Mouse (Mus musculus) layer of hippocampus, adult 8-10 months (tissue): ENCODE results near the gene Abhd12b. TPM values are rescaled to one million over a fixed set of nuclear protein-coding genes. Genes with fewer than 3 reads are reported as not detected.
"Not testable (repeated sequence)": the region's sequence is repeated elsewhere in the genome, so short reads cannot be mapped to it uniquely, and the experiment has no call there.

ENCODE experiments used
- DNase-seq, 2 experiments: peaks; one replicate each; pipeline ENCODE4 v3.0.0; 2022; ENCODE audit warnings: low spot score in 2 of 2
- total RNA-seq, 4 experiments: library from RNA; stranded (reverse); gene quantifications; 2 replicates each; pipeline ENCODE4 v1.2.4; 2022

The Abhd12b gene
- total RNA-seq, 4 experiments from 2014 or later, result not detected

DNA sequence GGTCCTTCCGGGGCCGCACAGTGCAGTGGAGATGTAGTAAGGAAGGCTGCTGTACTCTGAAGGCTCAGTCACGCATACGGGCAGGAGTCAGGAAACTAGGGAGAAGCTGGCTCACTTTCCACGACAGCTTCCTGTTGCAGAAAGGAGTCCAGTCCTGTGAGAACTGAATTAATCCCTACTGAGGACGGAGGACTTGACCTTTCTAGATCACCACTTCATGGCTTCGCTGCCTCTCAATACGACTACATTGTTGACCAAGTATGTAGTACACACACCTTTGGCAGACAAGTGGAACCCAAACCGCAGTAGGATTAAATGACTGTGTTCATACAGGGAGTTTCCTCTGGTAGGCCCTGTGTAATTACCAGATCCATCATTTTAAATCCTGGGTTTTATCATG, 16.3 kb upstream of the Abhd12b start:
- no peak for DNase-seq

DNA sequence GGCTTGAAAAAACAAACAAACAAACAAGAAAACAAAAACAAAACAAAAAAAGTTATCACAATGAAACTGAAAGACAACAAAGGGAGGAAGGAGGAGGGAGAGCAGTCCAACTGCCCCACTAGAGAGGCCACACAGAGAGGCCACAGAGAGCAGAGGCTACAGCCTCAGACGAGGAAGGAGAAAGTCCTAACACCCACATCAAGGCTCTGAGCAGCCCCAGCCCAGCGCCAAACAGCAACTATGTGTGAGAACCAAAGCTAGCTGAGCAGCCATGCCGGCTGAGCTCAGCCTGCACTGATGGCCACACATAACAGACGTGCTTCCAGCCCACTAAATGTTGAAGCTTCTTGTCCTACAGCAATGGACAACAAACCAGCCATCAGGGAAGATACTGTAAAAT, 14.1 kb upstream of the Abhd12b start:
- DNase-seq, result no peak

DNA sequence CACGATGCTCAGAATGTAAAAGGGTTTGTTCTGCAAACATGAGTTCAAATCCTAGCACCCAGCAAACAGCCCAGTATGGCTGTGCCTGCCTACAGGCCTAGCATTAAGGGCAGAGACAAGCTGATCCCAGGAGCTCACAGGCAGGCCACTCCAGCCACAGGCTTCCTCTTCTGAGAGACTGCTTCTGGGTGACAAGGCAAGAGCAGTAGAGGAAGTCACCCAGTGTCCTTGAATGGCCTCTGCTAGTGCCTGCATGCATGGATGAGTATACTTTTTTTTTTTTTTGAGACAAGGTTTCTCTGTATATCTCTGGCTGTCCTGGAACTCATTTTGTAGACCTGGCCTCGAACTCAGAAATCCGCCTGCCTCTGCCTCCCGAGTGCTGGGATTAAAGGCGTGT, 13.4 kb upstream of the Abhd12b start:
- no peak for DNase-seq

DNA sequence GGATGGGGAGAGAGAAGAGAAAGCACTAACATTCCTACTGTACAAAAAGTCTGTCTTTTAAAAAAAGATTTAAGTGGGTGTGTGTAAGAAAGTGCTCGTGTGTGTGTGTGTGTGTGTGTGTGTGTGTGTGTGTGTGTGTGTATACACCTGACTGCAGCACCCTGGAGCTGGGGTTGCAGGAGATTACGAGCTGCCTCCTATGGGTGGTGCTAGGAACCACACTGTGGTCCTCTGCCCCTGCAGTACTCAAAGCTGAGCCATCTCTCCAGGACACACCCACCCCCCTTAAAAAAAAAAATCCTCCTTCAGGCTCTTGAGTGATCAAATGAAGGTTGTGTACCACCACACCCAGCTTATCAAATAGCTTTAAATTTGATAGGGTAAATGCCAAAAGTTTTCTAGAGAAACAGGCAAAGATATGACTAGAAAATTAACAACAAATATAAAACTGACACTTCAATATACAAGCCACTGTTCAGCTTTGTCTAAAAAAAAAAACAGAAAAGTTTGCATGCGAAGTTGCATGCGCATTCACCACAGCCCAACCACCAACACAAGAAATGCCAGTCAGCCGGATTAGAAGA, 12.9 kb upstream of the Abhd12b start:
- no peak for DNase-seq

DNA sequence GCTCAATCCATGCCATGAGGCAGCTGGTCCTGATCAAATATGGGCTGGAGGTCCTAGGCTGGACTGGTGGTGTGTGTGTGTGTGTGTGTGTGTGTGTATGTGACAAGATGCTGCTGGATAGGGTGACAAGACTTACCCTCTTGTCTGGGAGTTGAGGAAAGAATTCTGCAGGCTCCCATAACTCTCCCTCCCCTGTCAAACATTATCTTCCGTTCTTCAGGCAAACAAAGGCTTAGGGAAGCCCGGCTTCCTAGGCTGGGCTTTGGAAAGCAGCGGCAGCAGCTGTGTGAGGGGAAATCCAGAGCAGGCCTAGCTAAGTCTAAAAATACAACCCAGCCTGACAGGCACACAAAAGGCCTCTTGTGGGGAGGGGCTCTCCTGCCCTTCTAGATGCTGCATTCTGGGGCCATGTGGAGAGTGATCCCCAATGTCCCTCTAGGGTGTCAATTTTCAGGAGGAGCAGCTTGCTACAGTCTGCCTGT, 9.8 kb upstream of the Abhd12b start:
- DNase-seq, result not testable (repeated sequence)

DNA sequence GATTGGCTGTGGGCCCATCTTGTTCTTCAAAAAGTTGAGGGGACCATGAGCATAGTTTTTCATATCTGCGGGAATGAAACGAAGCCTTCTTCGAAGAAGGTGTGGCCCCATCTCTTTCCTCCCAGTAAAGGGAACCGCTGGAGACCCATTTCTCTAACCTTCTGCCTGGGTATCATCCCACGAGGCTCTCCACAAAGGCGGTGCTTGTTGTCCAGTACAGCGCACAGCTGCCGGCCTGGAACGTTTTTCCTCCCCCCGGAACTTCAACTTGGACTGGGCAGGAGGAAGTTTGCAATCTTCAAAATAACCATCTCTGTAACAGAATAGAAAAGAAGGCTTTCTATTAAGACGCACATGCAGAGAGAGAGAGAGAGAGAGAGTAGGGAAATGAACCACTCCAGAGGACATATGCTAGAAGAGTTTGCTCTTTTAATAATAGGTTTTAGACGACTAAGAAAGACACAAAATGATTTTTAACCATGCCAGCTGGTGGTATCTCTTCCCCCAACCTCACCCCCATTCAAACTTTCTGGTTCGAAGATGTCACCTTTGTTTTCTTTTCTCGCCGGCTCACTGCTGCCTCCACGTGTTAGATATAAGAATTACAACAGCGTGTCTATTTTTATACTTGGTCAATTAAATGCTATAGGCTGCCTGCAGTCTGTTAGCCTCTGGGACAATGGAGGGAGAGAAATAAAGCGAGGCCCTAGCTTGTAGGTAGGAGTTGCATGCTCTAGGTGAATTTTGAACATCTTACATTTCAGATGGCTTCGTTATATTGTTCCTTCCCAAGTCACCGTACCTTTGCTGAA, 9.1 kb upstream of the Abhd12b start:
- peak in 1 of 2 experiments; percentile 54 for DNase-seq

DNA sequence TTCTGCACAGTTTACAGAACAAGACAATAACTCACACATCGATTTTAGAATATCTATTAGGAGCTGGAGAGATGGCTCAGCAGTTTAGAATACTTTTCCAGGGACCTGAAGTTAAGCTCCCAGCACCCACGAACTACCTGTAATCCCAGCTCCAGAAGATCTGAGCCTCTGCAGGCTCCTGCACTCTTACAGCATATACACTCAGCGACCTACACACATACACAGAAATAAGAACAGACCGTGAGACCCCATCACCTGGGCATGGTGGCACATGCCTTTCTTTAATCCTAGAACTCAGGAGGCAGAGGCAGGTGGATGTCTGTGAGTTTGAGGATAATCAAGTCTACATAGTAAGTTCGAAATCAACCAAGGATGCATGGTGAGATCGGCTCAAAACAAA, 8.4 kb upstream of the Abhd12b start:
- DNase-seq, result no peak

DNA sequence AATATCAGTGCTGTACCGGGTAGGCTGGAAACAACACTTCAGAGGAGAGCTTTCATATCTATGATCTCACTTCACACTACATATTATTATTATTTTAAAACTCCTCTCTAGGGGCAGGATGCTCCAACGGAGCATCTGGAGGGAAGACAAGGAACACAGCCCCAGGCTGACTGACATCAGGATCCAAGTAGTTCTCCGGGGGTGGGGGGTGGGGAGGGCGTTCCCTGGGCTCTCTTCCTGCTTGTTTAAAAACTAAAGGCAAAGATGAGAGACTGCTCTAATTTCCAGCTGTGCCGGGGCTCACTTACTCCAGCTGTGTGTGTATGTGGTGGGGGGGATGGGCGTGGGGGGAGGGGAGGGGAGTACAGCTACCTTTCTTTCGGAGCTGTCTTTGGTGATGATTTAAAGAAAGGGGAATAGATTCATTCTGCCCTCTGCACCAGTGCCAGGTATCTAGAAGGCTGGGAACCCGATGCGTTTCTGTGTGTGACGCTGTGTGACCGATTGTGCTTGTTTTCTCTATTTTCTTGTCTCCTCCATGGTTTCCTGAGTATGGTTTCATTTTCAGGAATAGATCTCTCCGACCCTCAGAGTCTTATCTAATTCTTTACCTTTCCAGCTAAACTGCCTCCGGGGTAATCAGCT, 5.8 kb upstream of the Abhd12b start:
- DNase-seq, result no peak

DNA sequence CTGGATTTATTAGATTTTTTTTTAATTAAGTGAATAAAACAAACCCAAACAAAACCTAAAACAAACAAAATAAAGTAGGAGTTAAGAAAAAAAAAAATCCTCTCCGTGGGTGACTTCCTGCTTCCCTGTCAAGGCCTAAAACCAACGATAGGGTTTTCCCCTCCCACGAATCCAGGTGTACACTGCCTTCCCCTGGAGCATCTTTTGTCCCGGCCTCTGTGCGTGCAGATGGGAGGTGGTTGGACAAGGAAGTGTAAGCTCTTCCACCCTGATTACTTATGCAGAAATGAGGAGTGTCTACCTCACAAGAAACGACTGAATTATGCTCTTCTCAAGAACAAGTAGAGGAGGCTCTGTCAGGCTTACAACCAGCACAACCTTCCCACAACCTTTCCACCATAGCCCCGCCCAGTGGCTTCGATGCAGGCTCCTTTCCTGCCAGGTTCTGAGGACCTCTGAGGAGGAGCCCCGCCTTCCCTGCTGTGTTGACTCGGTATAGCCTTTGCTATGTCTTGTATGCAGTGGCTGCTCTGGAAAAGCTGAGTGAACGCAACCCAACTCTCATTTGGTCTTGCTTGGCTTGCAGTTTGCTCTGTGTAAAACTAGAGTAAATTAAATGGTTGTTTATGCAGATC, 5.2 kb upstream of the Abhd12b start:
- DNase-seq, result no peak

DNA sequence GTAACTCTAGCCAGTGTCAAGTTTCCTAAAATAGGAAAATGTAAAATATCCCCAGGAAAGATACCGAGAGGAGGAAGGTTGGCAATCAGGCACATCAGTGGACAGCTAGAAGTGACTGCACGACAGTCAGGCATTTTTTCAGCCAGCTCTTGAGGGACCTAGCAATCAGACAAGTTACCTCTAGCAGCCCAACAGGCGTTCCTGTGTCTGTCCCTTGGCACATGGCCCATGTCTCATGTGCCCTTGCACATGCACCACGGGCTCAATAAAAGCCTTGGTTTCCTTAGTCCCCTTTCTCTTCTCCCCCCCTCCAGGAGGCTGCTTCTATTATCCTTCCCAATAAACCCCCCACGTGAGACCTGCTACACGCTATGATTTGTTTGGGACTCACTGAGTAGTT, 2.3 kb downstream of the Abhd12b start:
- no peak for DNase-seq

DNA sequence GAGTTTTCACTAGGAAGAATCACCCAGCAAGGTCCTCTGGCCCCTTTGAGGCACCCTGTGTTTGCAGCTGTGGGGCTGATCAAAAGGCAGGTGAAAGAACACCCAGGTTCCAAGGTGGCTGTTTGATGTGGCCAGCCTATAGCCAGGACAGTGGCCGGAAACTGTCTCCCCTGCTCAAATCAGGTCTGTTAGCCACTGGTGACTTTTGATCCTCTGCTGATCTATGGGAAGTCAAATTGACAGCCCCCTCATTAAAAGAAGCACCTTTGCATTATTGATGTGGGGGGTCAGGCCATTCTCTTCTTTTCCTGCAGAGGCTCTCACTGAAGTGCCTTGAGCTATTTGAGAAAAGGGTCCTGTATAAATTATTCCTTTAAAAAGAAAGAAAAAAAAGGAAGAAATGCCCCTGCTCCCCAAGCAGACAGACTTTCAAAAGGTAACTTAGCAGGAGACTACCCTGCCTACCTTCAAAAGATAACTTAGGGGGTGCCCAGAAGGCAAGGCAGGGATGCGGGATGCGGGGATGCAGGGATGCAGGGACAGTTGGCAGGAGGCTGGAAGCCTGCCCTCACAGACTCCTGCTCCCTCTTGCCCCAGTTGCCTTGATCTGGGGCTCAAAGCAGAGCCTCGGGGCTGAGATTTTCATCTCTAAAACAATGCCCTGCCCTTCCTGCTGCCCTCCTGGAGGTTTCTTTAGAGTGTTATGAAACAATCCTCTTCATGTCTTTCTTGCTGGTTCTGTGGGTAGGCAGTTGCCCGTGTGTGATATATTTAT, 3.5 kb downstream of the Abhd12b start:
- no peak for DNase-seq

DNA sequence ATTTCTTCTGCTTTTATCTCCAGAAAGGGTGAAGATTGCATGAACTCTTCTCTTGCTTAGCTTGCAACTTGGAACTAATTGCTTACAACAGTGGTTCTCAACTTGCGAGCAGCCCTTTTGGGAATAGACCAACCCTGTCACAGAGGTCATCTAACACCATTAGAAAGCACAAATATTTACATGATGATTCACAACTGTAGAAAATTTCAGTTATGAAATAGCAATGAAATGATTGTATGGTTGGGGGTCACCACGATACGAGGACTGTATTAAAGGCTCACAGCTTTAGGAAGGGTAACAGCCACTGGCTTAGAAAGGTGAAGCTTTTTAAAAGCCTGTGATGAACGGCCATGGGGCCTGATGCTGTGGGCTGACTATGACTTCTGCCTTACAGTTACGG, 7.1 kb downstream of the Abhd12b start:
- no peak for DNase-seq

DNA sequence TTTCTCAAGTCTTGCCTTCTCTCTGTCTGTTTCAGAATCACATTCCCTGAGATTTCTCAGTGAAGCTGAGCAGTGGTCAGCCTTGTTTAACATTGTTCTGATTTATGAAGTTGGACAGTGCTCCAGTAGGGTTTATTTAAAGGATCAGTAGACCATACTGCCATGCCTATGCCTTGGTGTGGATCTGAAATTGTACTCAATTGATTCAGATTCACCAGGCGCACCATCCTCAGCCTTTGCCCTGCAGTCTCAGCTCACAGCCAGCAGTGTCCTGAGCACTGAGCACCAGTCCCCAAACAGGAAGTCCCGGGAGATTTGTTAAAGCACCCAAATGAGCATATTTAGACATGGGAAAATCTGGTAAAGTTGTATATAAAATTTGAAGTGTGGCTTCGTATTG, 10.8 kb downstream of the Abhd12b start:
- no peak for DNase-seq

DNA sequence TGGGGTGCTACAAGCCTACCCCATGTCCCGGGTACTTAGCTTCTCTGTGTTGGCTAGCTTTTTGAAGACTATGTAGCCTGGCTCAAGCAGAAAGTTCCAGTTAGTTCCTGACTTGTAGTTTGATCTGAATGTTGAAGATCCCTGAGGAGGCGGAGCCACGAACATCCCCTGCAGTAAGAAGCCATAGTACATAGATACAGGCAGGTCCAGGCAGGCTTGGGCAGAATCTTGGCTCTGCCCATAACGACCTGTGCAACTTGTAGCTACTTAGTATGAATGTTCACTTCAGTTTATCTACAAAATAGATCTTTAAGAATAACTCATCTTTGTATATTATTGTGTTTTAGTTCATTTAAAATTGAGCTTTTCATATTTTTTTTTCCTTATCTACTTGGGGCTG, 14.0 kb downstream of the Abhd12b start:
- DNase-seq, result no peak

DNA sequence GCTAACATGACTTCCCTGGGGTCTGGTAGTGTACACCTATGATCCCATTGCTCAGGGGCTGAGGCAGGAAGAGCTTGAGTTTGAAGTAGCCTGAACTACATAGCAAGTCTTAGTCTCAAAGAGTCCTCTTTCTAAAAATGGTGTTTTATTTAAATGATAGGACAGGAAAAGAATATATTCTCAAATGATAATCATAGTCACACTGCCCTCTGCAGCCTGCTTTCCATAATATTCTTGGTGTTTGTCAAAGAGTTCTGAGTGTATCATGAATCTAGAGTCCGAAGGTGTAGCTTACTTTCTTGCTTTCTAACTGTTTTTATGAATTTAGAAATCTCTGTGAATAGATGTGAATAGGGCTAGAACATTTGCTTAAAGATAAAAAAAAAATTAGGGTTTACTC, 16.0 kb downstream of the Abhd12b start:
- no peak for DNase-seq

DNA sequence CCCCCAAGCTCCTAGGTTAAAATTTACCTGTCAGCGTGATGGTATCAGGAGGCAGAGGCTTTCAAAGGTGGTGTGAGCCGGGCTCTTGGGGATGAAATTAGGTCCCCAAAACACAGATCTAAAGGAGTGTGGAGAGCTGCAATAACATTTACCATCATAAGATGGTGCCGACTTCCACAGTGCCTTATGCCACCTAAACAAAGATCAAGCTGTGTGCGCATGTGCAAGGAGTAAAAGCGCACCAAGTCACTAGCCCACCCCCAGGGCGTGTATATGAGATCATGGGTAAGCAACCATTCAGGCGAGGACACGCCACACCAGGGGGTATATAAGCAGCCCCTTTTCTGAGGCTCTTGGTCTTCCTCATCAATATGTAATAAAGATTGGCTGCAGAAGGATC, 29.6 kb downstream of the Abhd12b start:
- DNase-seq, result not testable (repeated sequence)

DNA sequence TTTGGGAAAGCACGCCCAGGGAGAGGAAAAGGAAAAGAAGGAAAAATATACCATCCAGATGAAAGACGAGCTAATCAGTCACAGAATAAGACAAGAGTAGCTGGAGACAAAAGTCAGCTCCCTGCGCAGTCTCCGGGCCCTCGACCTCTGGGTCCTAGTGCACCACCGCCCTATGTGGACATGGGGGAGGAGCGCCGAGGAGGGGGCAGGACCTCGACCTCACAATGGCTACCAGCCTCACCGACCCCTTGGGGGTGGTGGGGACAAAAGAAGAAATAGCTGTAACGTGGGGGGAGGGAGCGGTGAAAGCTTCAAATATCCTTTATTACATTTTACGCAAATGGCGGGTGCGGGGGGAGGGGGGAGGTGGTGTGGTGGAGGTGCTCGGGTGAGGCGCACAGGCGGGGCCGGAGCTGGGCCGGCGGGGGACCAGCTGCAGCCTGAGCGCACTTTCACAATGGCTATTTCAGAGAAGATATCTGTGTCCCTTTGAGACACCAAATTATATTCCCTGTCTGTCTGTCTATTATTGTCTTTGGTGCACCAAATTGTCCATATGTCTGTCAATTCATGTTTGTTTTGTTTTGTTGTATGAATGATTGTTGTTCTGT, 30.3 kb downstream of the Abhd12b start:
- no peak for DNase-seq

DNA sequence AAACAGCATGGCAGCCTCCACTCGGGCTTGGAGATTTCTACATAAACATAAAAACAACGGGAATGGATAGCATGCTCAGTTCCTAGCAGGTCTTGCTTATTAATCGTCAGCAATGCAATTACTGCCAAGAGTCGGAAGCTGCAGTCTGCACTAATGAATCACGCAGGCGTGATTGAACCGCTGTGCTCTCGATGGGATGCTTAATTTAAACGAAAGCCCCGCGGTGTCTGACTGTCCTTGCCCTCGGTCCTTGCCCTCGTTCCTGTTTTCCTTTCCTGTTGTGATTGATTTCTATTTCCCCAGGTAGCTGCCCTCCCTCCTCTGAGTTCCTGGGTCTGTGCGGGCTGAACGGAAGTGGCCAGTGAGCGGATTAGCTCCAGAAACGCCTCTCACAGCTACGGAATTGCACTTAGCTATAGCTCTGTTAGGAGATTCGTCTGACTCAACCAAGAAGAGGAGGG, 38.4 kb downstream of the Abhd12b start:
- peak in 1 of 2 experiments; percentile 33 for DNase-seq

DNA sequence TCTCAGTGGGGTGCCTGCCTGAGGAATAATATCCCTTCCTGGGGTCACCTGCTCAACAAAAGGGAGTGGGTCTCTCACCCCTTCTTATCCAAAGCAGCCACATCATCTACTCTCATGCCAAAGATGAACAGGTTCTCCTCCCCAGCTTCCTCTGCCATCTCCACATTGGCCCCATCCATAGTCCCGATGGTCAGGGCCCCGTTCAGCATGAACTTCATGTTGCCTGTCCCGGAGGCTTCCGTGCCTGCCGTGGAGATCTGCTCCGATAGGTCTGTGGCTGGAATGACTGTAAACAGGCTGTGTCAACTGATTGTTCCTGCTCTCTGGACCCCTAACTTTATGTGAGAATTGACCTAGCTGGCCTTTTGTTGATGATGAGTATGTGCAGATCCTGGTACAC, 41.5 kb downstream of the Abhd12b start:
- DNase-seq, result no peak

DNA sequence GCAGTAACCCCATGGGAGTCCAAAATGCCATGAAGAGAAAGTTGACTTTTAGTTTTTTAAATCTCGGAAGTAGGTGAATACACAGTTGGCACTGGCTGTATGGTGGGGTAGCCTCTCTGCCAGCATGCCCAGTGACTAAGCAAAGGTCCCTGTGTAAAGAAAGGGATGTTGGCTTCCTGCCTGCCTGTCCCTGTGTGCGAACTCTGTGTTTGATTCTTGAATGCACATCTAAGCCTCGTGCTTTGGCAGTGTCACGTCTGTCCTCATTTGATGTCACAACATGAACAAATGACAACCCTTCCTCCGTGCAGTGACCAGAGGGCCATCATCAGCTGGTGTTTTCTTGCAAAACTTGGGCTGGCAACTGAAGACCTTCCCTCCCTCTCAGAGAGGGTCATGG, 42.4 kb downstream of the Abhd12b start:
- DNase-seq, result no peak
